Mouse (Mus musculus): ENCODE measurements at regions not wholly inside any gene's neighbourhood (a gene's known extent, or its start where the extent isn't known, plus 50 kb on each side); places are given as distances from the start of the nearest gene placed in this dataset.

- TF ChIP-seq CTCF (IDR thresholded peaks at IDR 0.05; ENCODE audit: borderline replicate concordance, insufficient read depth, low read depth, low read length) (no peak), POLR2A (IDR thresholded peaks at IDR 0.05; ENCODE audit: borderline replicate concordance, insufficient read depth, low read length) (no peak)
Observed at GRCm38 (mm10) chr1:164682426-164682825, 114.0 kb upstream of the Dpt start.
